Mouse (Mus musculus) inflammation-experienced regulatory T-cells, adult 6 months (primary cell): ENCODE measurements around the gene Rps6kb1. TPM values are rescaled to one million over a fixed set of nuclear protein-coding genes. Genes with fewer than 3 reads are reported as not detected.
"Not testable (repeated sequence)": the region's sequence is repeated elsewhere in the genome, so short reads cannot be mapped to it uniquely, and the experiment has no call there.

ENCODE experiments used
- ATAC-seq: one replicate; pipeline ENCODE4 v1.8.0; 2017
- polyA plus RNA-seq, 3 experiments: library from polyadenylated mRNA; unstranded; fragments of 100-300 nt; shearing (Covaris generic); gene quantifications; one replicate each; pipeline ENCODE4 v1.2.1; 2017

Gene Rps6kb1
- polyA plus RNA-seq, 3 experiments from 2014 or later: 56.3 to 59.1 (median 57.3) TPM

GRCm38 (mm10) chr11:86539716-86540475 lies 4.7 kb downstream of the Rps6kb1 start:
- ATAC-seq: no peak

GRCm38 (mm10) chr11:86538786-86539185 lies 5.8 kb downstream of the Rps6kb1 start:
- no peak for ATAC-seq

- ATAC-seq: no peak
Measured at GRCm38 (mm10) chr11:86534201-86534910, 10.2 kb downstream of the Rps6kb1 start.

- ATAC-seq: not testable (repeated sequence)
Measured at GRCm38 (mm10) chr11:86533302-86533701, 11.3 kb downstream of the Rps6kb1 start.

- no peak for ATAC-seq
Measured at GRCm38 (mm10) chr11:86532834-86533233, 11.8 kb downstream of the Rps6kb1 start.

- no peak for ATAC-seq
Measured at GRCm38 (mm10) chr11:86527528-86527927, 17.1 kb downstream of the Rps6kb1 start.

- ATAC-seq: no peak
Measured at GRCm38 (mm10) chr11:86519751-86520150, 24.9 kb downstream of the Rps6kb1 start.

- ATAC-seq: no peak
Measured at GRCm38 (mm10) chr11:86517229-86517628, 27.4 kb downstream of the Rps6kb1 start.

- ATAC-seq: no peak
Measured at GRCm38 (mm10) chr11:86516620-86517019, 28.0 kb downstream of the Rps6kb1 start.

- no peak for ATAC-seq
Measured at GRCm38 (mm10) chr11:86507991-86508390, 36.6 kb downstream of the Rps6kb1 start.

- ATAC-seq: no peak
Measured at GRCm38 (mm10) chr11:86507334-86507733, 37.3 kb downstream of the Rps6kb1 start.

GRCm38 (mm10) chr11:86503121-86503520 lies 41.5 kb downstream of the Rps6kb1 start:
- no peak for ATAC-seq

GRCm38 (mm10) chr11:86500795-86501194 lies 43.8 kb downstream of the Rps6kb1 start:
- no peak for ATAC-seq

GRCm38 (mm10) chr11:86497908-86498307 lies 46.7 kb downstream of the Rps6kb1 start:
- ATAC-seq: no peak

GRCm38 (mm10) chr11:86497356-86497755 lies 47.2 kb downstream of the Rps6kb1 start:
- ATAC-seq: no peak

GRCm38 (mm10) chr11:86490782-86491181 lies 53.8 kb downstream of the Rps6kb1 start:
- ATAC-seq: no peak

GRCm38 (mm10) chr11:86484910-86485510 lies 59.6 kb downstream of the Rps6kb1 start:
- ATAC-seq: peak; percentile 18

- peak; percentile 93 for ATAC-seq
Measured at GRCm38 (mm10) chr11:86484101-86484868, 60.3 kb downstream of the Rps6kb1 start, which contains the start of gene Rnft1. Gene Rnft1 (plus strand): TSS chr11:86484657.

- no peak for ATAC-seq
Measured at GRCm38 (mm10) chr11:86473576-86473975, 71.0 kb downstream of the Rps6kb1 start.

GRCm38 (mm10) chr11:86472771-86473171 lies 71.8 kb downstream of the Rps6kb1 start:
- ATAC-seq: peak; percentile 48

- ATAC-seq: no peak
Measured at GRCm38 (mm10) chr11:86471785-86472184, 72.8 kb downstream of the Rps6kb1 start.

- ATAC-seq: no peak
Measured at GRCm38 (mm10) chr11:86468971-86469370, 75.6 kb downstream of the Rps6kb1 start.

GRCm38 (mm10) chr11:86468345-86468744 lies 76.3 kb downstream of the Rps6kb1 start:
- no peak for ATAC-seq
